Mouse (Mus musculus) bone marrow, adult 2 months (tissue): ENCODE measurements around the gene Rnf224.

Experiments
- CTCF ChIP-seq: fragments of 200-500 bp; IDR thresholded peaks from 2 replicates; pipeline ENCODE4 v1.5.1; 2011; ENCODE audit warnings: low read length, control low read depth; ENCODE audit not compliant: control insufficient read depth, insufficient read depth
- POLR2A ChIP-seq: fragments of 200-500 bp; IDR thresholded peaks from 2 replicates; pipeline ENCODE4 v1.6.1; 2011; ENCODE audit warnings: low read depth, mild to moderate bottlenecking, control low read depth, low read length, borderline replicate concordance; ENCODE audit not compliant: control insufficient read depth

- peak; percentile 57; the same call in 1 of the 2 replicates for TF ChIP-seq POLR2A
- no peak; the same call in 1 of the 2 replicates for TF ChIP-seq CTCF
Measured at GRCm38 (mm10) chr2:25196172-25196954, 40.2 kb downstream of the Rnf224 start, which contains the start of gene Tor4a.
